Mouse (Mus musculus): ENCODE data around the gene Rassf4.

GRCm38 (mm10) chr6:116676355-116676913, 2.7 kb upstream of the Rassf4 start:
- TF ChIP-seq EP300 (IDR thresholded peaks at IDR 0.05) (no peak), CTCF (IDR thresholded peaks at IDR 0.05) (no peak)

Measured in lung, postnatal 0 days (tissue).